Mouse (Mus musculus) neural tube, embryonic 14.5 days (tissue): ENCODE results near the gene Trim30c. TPM values are rescaled to one million over a fixed set of nuclear protein-coding genes. Genes with fewer than 3 reads are reported as not detected.
"Not testable (repeated sequence)": the region's sequence is repeated elsewhere in the genome, so short reads cannot be mapped to it uniquely, and the experiment has no call there.

Experiments used
- ATAC-seq: fragments of 200-750 bp; cut with Nextera tagmentation; 2 replicates; pipeline ENCODE4 v1.8.0; 2017; ENCODE audit warnings: low read depth, mild to moderate bottlenecking, moderate TSS enrichment, moderate library complexity
- H3K27ac ChIP-seq: fragments of 300-500 bp; sonication (generic); 2 replicates; pipeline ENCODE4 v1.5.1; 2014; ENCODE audit warnings: low read depth, mild to moderate bottlenecking, control low read depth, low read length, moderate library complexity, mixed read lengths
- H3K27me3 ChIP-seq: fragments of 300-500 bp; sonication (generic); 2 replicates; pipeline ENCODE4 v1.6.1; 2014; ENCODE audit warnings: low read length; ENCODE audit not compliant: control insufficient read depth, insufficient read depth
- H3K36me3 ChIP-seq: fragments of 300-500 bp; sonication (generic); 2 replicates; pipeline ENCODE4 v1.6.1; 2014; ENCODE audit warnings: low read length, mixed read lengths; ENCODE audit not compliant: control insufficient read depth, insufficient read depth
- H3K4me1 ChIP-seq: fragments of 300-500 bp; sonication (generic); 2 replicates; pipeline ENCODE4 v1.6.1; 2014; ENCODE audit warnings: low read length; ENCODE audit not compliant: control insufficient read depth, insufficient read depth
- H3K4me2 ChIP-seq: fragments of 300-500 bp; sonication (generic); 2 replicates; pipeline ENCODE4 v1.6.1; 2014; ENCODE audit warnings: mild to moderate bottlenecking, low read depth, low read length, control low read depth
- H3K4me3 ChIP-seq: fragments of 300-500 bp; sonication (generic); 2 replicates; pipeline ENCODE4 v1.5.1; 2014; ENCODE audit warnings: low read depth, low read length, control low read depth, mixed read lengths
- H3K9ac ChIP-seq: fragments of 300-500 bp; sonication (generic); replicated peaks from 2 replicates; pipeline ENCODE4 v1.6.1; 2014; ENCODE audit warnings: low read depth, mild to moderate bottlenecking, control low read depth, low read length, mixed read lengths
- H3K9me3 ChIP-seq: fragments of 300-500 bp; sonication (generic); 2 replicates; pipeline ENCODE4 v1.6.1; 2016; ENCODE audit warnings: low read length; ENCODE audit not compliant: control insufficient read depth
- WGBS: fragments of 180-500 bp; shearing (Covaris S2); extraction: QIAGEN DNeasy Blood & Tissue Kit; methylation state at CpG from one replicate; pipeline ENCODE4 v1.1.7; 2014; 5-methylcytosine and 5-hydroxymethylcytosine counted together
- polyA plus RNA-seq: library from polyadenylated mRNA; unstranded; fragments of >200 nt; fragmentation: Nextera tagmentation; extraction: Ambion mirVana; gene quantifications from 2 replicates; pipeline ENCODE4 v1.2.1, GENCODE M21; 2014

Trim30c gene
- polyA plus RNA-seq, 1 experiment from 2014 or later = not detected

- Histone ChIP-seq H3K36me3 (no peaks in the 10 kb centered on the region), H3K9me3 (no peaks in the 10 kb centered on the region), H3K27ac (no peak within 1 kb of the TSS), H3K9ac (no peak within 1 kb of the TSS), H3K27me3 (no peaks in the 10 kb centered on the region), H3K4me2 (peak within 1 kb of the TSS; percentile 36), H3K4me1 (no peaks in the 10 kb centered on the region), H3K4me3 (peak within 1 kb of the TSS; percentile 17; the same call in 1 of the 2 replicates)
- 8% methylated on average over 14 of the region's 14 CpGs for WGBS
- ATAC-seq = peak; percentile 96; the same call in 1 of the 2 replicates
These were observed 47.7 kb downstream of the Trim30c start, which contains the start of gene Trim12c for GRCm38 (mm10) chr7:104352717-104353599. Gene Trim12c, minus strand, starts transcription at chr7:104353362.

GRCm38 (mm10) chr7:104348043-104348442 lies 52.6 kb downstream of the Trim30c start:
- H3K27me3 ChIP-seq, H3K9ac ChIP-seq, H3K4me2 ChIP-seq, H3K27ac ChIP-seq, H3K36me3 ChIP-seq, H3K4me3 ChIP-seq, ATAC-seq, H3K9me3 ChIP-seq, H3K4me1 ChIP-seq: not testable (repeated sequence)
- 92% methylated on average over 4 of the region's 4 CpGs for WGBS

- not testable (repeated sequence) for H3K27ac ChIP-seq, H3K36me3 ChIP-seq, H3K9me3 ChIP-seq, H3K9ac ChIP-seq, H3K4me2 ChIP-seq, H3K4me3 ChIP-seq, H3K27me3 ChIP-seq, ATAC-seq, H3K4me1 ChIP-seq
- 90% methylated on average over 2 of the region's 4 CpGs for WGBS
These were observed 59.9 kb downstream of the Trim30c start for GRCm38 (mm10) chr7:104340744-104341143.

GRCm38 (mm10) chr7:104335547-104335946 lies 65.1 kb downstream of the Trim30c start:
- WGBS = 87% methylated on average over 3 of the region's 3 CpGs
- not testable (repeated sequence) for H3K4me3 ChIP-seq, H3K9ac ChIP-seq, H3K4me2 ChIP-seq, H3K27ac ChIP-seq, H3K27me3 ChIP-seq, H3K4me1 ChIP-seq, H3K9me3 ChIP-seq, ATAC-seq, H3K36me3 ChIP-seq

Other genes with a start within 250 kb of the Trim30c start
- gene Olfm5, start 236.0 kb downstream of the Trim30c start, polyA plus RNA-seq = not detected in 2 replicates
- 0.37 and 0.78 TPM in 2 replicates for gene Olfr648, start 217.4 kb downstream of the Trim30c start, polyA plus RNA-seq
- gene Olfr649, start 204.9 kb downstream of the Trim30c start, polyA plus RNA-seq = not detected in 2 replicates
- gene Trim6, start 182.0 kb downstream of the Trim30c start, polyA plus RNA-seq = 0.31 and 0.48 TPM in 2 replicates
- gene Trim34a, start 156.4 kb downstream of the Trim30c start, polyA plus RNA-seq = 0.60 and 0.73 TPM in 2 replicates
- 0.07 and 0.10 TPM in 2 replicates for gene Trim5, start 112.7 kb downstream of the Trim30c start, polyA plus RNA-seq
- gene Trim12a, start 85.4 kb downstream of the Trim30c start, polyA plus RNA-seq = 1.6 and 2.5 TPM in 2 replicates
- gene Trim34b, start 71.4 kb downstream of the Trim30c start, polyA plus RNA-seq = not detected in 2 replicates
- gene Trim12c, start 47.5 kb downstream of the Trim30c start, polyA plus RNA-seq = 0.66 and 0.88 TPM in 2 replicates
- not detected in 2 replicates for gene Trim30b, start 31.0 kb downstream of the Trim30c start, polyA plus RNA-seq
- 0.15 and 1.1 TPM in 2 replicates for gene Trim30a, start 64.4 kb upstream of the Trim30c start, polyA plus RNA-seq
- gene Trim30d, start 107.0 kb upstream of the Trim30c start, polyA plus RNA-seq = 0.21 and 0.24 TPM in 2 replicates
- gene Olfr651, start 149.3 kb upstream of the Trim30c start, polyA plus RNA-seq = 0.16 TPM in 1 of 2 replicates, not detected in the other
- 0.11 TPM in 1 of 2 replicates, not detected in the other for gene Olfr652, start 160.1 kb upstream of the Trim30c start, polyA plus RNA-seq
- gene Olfr653, start 176.5 kb upstream of the Trim30c start, polyA plus RNA-seq = not detected in 2 replicates
- not detected in 2 replicates for gene Olfr654, start 186.2 kb upstream of the Trim30c start, polyA plus RNA-seq
- 0.27 TPM in 1 of 2 replicates, not detected in the other for gene Olfr655, start 200.9 kb upstream of the Trim30c start, polyA plus RNA-seq
- gene Olfr656, start 213.1 kb upstream of the Trim30c start, polyA plus RNA-seq = not detected in 2 replicates
- gene Olfr657, start 224.0 kb upstream of the Trim30c start, polyA plus RNA-seq = not detected in 2 replicates
- gene Olfr658, start 246.5 kb upstream of the Trim30c start, polyA plus RNA-seq = 0.09 and 0.16 TPM in 2 replicates